Mouse (Mus musculus) megakaryocyte, embryonic 14.5 days (primary cell): ENCODE data around the gene Stim1.

ENCODE experiments used
- FLI1 ChIP-seq: IDR thresholded peaks from 2 replicates; pipeline ENCODE4 v1.6.1; 2012; ENCODE audit warnings: low read length, inconsistent platforms, mixed read lengths
- GATA1 ChIP-seq: IDR thresholded peaks from 3 replicates; pipeline ENCODE4 v1.6.1; 2012; ENCODE audit warnings: mixed read lengths, low read length, inconsistent platforms, borderline replicate concordance

- no peak for TF ChIP-seq GATA1
- TF ChIP-seq FLI1: no peak
Measured at GRCm38 (mm10) chr7:102244782-102245535, 22.6 kb upstream of the Stim1 start.
